Mouse (Mus musculus) lung, adult 2 months (tissue): Measurements from ENCODE around the gene Ccdc77.

Experiments
- CTCF ChIP-seq: fragments of 200-500 bp; IDR thresholded peaks from 2 replicates; pipeline ENCODE4 v1.5.1; 2011; ENCODE audit warnings: mild to moderate bottlenecking, low read length, control low read depth; ENCODE audit not compliant: insufficient read depth
- POLR2A ChIP-seq: fragments of 200-500 bp; IDR thresholded peaks from 2 replicates; pipeline ENCODE4 v1.6.1; 2011; ENCODE audit warnings: low read depth, mild to moderate bottlenecking, control low read depth, low read length, borderline replicate concordance; ENCODE audit errors: extremely low read depth

- TF ChIP-seq CTCF: no peak
- no peak for TF ChIP-seq POLR2A
Measured at GRCm38 (mm10) chr6:120349018-120349417, 15.2 kb downstream of the Ccdc77 start.
